26 mouse cellular contexts compared by ENCODE assay signal in the genomic region with DNA sequence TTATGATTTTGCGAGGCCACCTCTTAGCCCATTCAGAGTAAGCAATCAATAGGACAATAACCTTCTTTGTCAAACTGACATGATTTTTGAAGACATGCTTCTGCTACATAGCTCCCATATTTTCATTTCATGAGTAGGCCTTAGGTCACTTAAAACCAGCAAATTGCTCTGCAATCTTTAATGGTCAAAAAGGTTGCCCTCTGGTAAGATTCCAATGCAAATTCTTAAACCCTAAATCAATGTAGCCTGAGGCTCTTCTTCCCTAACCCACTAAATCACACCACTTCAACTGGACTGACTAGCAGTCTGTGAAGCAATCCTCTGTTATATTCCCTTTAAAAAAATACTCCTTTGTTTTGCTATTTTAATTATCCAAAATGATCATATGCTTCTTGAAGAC.
DNase-seq lines count a peak whose midpoint lies in the region; ATAC-seq and TF ChIP-seq lines count a peak whose summit lies in the region.
"Had no signal": no experiment of that assay in that cellular context is flagged by ENCODE, and none has a peak within 500 bp of the region (broad histone marks: within the 10 kb centered on the region; RNA-seq: fewer than 3 reads in every experiment).

No protein-coding gene starts in this region.

- 78% methylated on average over 1 of the region's 1 CpGs for WGBS in liver, postnatal 0 days (ENCODE audit: insufficient replicate concordance)

- DNase-seq in embryo, embryonic 11 days: peak; percentile 2
- no peak for DNase-seq in embryo, embryonic 9.5 days (ENCODE audit: extremely low spot score)
- peak; percentile 52 for DNase-seq in 3T3-L1 (ENCODE audit: low read depth, low spot score)
- DNase-seq in Muller cell, postnatal 12 days (ENCODE audit: inconsistent ontology term): peak; percentile 84
- no peak for DNase-seq in left cerebral cortex, adult 11 months (ENCODE audit: low spot score)
- DNase-seq in liver, postnatal 0 days: no peak
- DNase-seq: adrenal gland, adult 2 months; adrenal gland, postnatal 10 days; adrenal gland, postnatal 25 days; B cell, adult 2 months; cerebellum, adult 11 months; cerebellum, adult 18-20 months; cerebellum, adult 8-10 months; cerebellum, adult 9-11 months; cerebellum, postnatal 14 days; cerebellum, postnatal 36 days had no signal

- H3K4me2 ChIP-seq in liver, postnatal 0 days (ENCODE audit: low read depth, low read length): no peak overlapping the region
- H3K4me2 ChIP-seq: embryonic facial prominence, embryonic 13.5 days; embryonic facial prominence, embryonic 15.5 days; forebrain, embryonic 12.5 days had no signal

- no peak overlapping the region for H3K4me3 ChIP-seq in liver, postnatal 0 days (ENCODE audit: low read depth, low read length)
- H3K4me3 ChIP-seq: embryonic facial prominence, embryonic 13.5 days; embryonic facial prominence, embryonic 15.5 days; erythroblast, embryonic 14.5 days; forebrain, embryonic 10.5 days; forebrain, embryonic 12.5 days had no signal

- no peak for ATAC-seq in liver, postnatal 0 days
- ATAC-seq: CD4-positive, CD25-positive, alpha-beta regulatory T cell, adult 4 months; forebrain, embryonic 14.5 days; forebrain, embryonic 16.5 days had no signal

- no peaks in the 10 kb centered on the region for H3K27me3 ChIP-seq in liver, postnatal 0 days (ENCODE audit: insufficient read depth, low read length)
- H3K27me3 ChIP-seq: CH12.LX; embryonic facial prominence, embryonic 13.5 days; embryonic facial prominence, embryonic 15.5 days; forebrain, embryonic 12.5 days had no signal

- no peak overlapping the region for H3K9ac ChIP-seq in liver, postnatal 0 days (replicated peaks)
- H3K9ac ChIP-seq: embryonic facial prominence, embryonic 13.5 days; embryonic facial prominence, embryonic 15.5 days; forebrain, embryonic 12.5 days had no signal

- no peaks in the 10 kb centered on the region for H3K4me1 ChIP-seq in liver, postnatal 0 days (ENCODE audit: insufficient read depth)
- H3K4me1 ChIP-seq: embryonic facial prominence, embryonic 13.5 days; embryonic facial prominence, embryonic 15.5 days; forebrain, embryonic 10.5 days; forebrain, embryonic 12.5 days had no signal

- H3K36me3 ChIP-seq in liver, postnatal 0 days (replicated peaks; ENCODE audit: insufficient read depth, low read length): no peaks in the 10 kb centered on the region
- H3K36me3 ChIP-seq: embryonic facial prominence, embryonic 13.5 days; embryonic facial prominence, embryonic 15.5 days; forebrain, embryonic 10.5 days; forebrain, embryonic 12.5 days; G1E had no signal

- no peaks in the 10 kb centered on the region for H3K9me3 ChIP-seq in liver, postnatal 0 days (ENCODE audit: low read length)
- H3K9me3 ChIP-seq: embryonic facial prominence, embryonic 13.5 days; embryonic facial prominence, embryonic 15.5 days; forebrain, embryonic 10.5 days; forebrain, embryonic 12.5 days; G1E had no signal

- no peak for TF ChIP-seq EP300 in liver, postnatal 0 days (IDR thresholded peaks at IDR 0.05; ENCODE audit: low read depth)

- no peak overlapping the region for H3K27ac ChIP-seq in liver, postnatal 0 days (ENCODE audit: low read depth)
- H3K27ac ChIP-seq: embryonic facial prominence, embryonic 13.5 days; embryonic facial prominence, embryonic 15.5 days; forebrain, embryonic 10.5 days; forebrain, embryonic 12.5 days had no signal

- no peak for TF ChIP-seq CTCF in liver, postnatal 0 days (IDR thresholded peaks at IDR 0.05; ENCODE audit: low read depth)

Comparison
In these comparisons a context has a peak if more than half of its experiments do, and no peak if none do; other contexts are left out.
1. DNase-seq: peak in embryo, embryonic 11 days (single experiment), 3T3-L1 (single experiment) and Muller cell, postnatal 12 days (single experiment); none in embryo, embryonic 9.5 days (single experiment), left cerebral cortex, adult 11 months (single experiment) and liver, postnatal 0 days (single experiment).